Mouse (Mus musculus) urinary bladder, postnatal 36 days (tissue): ENCODE data around the gene Unc5c.

Experiments used
- DNase-seq, 2 experiments: peaks; one replicate each; pipeline ENCODE4 v3.0.0; 2022; ENCODE audit warnings: low spot score in 2 of 2, mixed read lengths in 1 of 2

Gene Unc5c

GRCm38 (mm10) chr3:141716371-141716770, 251.4 kb downstream of the Unc5c start:
- DNase-seq = no peak

GRCm38 (mm10) chr3:141719050-141719449, 254.0 kb downstream of the Unc5c start:
- DNase-seq = no peak

GRCm38 (mm10) chr3:141724499-141724898, 259.5 kb downstream of the Unc5c start:
- DNase-seq = no peak

- no peak for DNase-seq
Observed at GRCm38 (mm10) chr3:141725432-141725831, 260.4 kb downstream of the Unc5c start.

GRCm38 (mm10) chr3:141733844-141734243, 268.8 kb downstream of the Unc5c start:
- no peak for DNase-seq

GRCm38 (mm10) chr3:141735285-141735684, 270.3 kb downstream of the Unc5c start:
- no peak for DNase-seq

GRCm38 (mm10) chr3:141745322-141745721, 280.3 kb downstream of the Unc5c start:
- DNase-seq = no peak

- no peak for DNase-seq
Observed at GRCm38 (mm10) chr3:141748694-141749381, 283.8 kb downstream of the Unc5c start.

- no peak for DNase-seq
Observed at GRCm38 (mm10) chr3:141752172-141752571, 287.2 kb downstream of the Unc5c start.

- DNase-seq = no peak
Observed at GRCm38 (mm10) chr3:141757259-141757658, 292.2 kb downstream of the Unc5c start.

GRCm38 (mm10) chr3:141778411-141778919, 313.4 kb downstream of the Unc5c start:
- no peak for DNase-seq

- no peak for DNase-seq
Observed at GRCm38 (mm10) chr3:141779186-141779585, 314.2 kb downstream of the Unc5c start.

GRCm38 (mm10) chr3:141782553-141782952, 317.5 kb downstream of the Unc5c start:
- DNase-seq = no peak

GRCm38 (mm10) chr3:141791026-141791780, 326.2 kb downstream of the Unc5c start:
- no peak for DNase-seq

GRCm38 (mm10) chr3:141792106-141792505, 327.1 kb downstream of the Unc5c start:
- no peak for DNase-seq

GRCm38 (mm10) chr3:141793755-141794154, 328.7 kb downstream of the Unc5c start:
- no peak for DNase-seq

- no peak for DNase-seq
Observed at GRCm38 (mm10) chr3:141794371-141794770, 329.4 kb downstream of the Unc5c start.

GRCm38 (mm10) chr3:141797372-141797771, 332.4 kb downstream of the Unc5c start:
- no peak for DNase-seq

GRCm38 (mm10) chr3:141797789-141798188, 332.8 kb downstream of the Unc5c start:
- no peak for DNase-seq

GRCm38 (mm10) chr3:141804133-141804532, 339.1 kb downstream of the Unc5c start:
- DNase-seq = no peak

GRCm38 (mm10) chr3:141809581-141809980, 344.6 kb downstream of the Unc5c start:
- DNase-seq = no peak

GRCm38 (mm10) chr3:141810944-141811343, 345.9 kb downstream of the Unc5c start:
- no peak for DNase-seq

GRCm38 (mm10) chr3:141811348-141811747, 346.3 kb downstream of the Unc5c start:
- DNase-seq = peak in 1 of 2 experiments; percentile 15
